Mouse (Mus musculus): ENCODE measurements at regions not wholly inside any gene's neighbourhood (a gene's known extent, or its start where the extent isn't known, plus 50 kb on each side); places are given as distances from the start of the nearest gene placed in this dataset.
A peak's percentile ranks its signal among the peaks of the same experiment; 100 is the strongest.

DNA sequence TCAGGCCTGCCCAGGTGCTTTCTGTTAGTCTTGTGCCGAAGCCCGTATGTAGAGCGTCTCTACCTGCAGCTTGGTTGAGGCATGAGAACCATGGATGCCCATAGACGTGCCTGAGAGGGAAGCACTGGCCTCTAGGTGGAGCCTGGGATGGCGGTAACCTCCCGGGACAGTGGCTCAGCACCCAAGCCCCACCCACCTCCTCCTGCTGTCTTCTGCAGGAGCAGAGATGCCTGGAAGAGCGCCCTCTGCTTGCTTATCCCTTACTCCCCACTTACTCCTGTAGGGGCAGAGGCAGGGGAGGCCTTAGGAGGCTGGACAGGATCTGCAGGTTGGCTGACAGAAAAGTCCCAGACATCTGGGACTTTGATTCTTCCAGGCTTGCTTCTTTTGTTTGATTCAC is 92.7 kb upstream of the Zc3h12a start:
- DNase-seq (ENCODE audit: low spot score in 2 of 2), result no peak
- intact Hi-C loops (cut with DNase I), result no loop called here

DNA sequence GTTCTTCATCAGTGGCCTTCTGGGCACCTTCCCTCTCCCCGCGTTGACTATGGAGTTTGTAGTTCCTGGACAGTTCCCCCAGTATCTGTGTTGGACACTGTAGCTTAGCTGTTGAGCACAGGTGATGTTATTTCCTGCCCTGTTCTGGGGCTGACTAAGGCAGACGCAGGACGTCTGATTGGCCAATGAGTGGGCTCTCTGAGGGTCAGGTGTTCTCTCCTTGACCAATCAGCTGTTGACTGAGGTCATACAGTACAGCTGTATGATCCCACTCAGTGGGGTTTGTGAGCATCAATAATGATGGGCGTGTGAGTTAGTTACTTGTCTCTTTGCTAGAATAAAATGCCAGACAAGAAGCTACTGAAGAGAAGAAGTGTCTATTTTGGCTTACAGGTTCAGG is 91.6 kb upstream of the Zc3h12a start:
- no peak for DNase-seq (ENCODE audit: low spot score in 2 of 2)
- intact Hi-C loops (cut with DNase I), result no loop called here

- DNase-seq (ENCODE audit: low spot score in 2 of 2), result no peak
- intact Hi-C loops (cut with DNase I), result no loop called here
These were observed 86.7 kb upstream of the Zc3h12a start for GRCm38 (mm10) chr4:125214306-125214705.

- DNase-seq (ENCODE audit: low spot score in 2 of 2), result no peak
- intact Hi-C loops (cut with DNase I), result no loop called here
These were observed 84.5 kb upstream of the Zc3h12a start for GRCm38 (mm10) chr4:125212176-125212530.

DNA sequence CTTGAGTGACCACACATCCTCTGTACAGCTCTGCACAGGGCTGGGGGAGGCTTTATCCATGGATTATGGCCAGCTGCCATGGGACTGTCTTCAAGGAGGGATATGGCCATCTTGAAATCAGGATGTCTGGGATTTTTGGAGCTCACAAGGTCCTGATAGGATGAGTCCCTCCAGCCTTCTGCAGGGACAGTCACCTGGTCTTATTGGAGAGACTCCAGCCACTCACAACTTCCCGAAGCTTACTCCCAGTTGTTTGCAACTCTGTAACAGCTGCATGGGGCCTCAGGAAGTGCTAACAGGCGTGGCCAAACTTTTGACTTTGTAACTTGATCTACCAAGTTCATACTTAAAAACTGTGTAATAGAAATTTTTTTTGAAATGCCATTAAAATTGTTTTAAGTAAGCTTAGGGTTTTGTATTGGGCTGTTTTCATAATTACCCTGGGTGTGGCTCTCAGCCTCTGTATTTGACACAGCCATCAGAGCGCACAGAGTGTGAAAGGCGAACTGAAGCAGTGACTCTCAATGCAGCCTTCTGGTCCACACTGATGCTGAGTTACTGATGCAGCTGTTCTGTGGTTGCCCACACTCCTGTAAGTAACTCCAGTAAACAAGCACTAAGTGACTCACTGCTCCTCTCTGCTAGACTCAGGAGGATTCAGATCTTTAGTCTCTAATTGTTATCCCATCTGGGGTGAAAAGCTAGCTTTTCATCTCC is 84.0 kb upstream of the Zc3h12a start:
- DNase-seq (ENCODE audit: low spot score in 2 of 2), result no peak
- intact Hi-C loops (cut with DNase I), result no loop called here

DNA sequence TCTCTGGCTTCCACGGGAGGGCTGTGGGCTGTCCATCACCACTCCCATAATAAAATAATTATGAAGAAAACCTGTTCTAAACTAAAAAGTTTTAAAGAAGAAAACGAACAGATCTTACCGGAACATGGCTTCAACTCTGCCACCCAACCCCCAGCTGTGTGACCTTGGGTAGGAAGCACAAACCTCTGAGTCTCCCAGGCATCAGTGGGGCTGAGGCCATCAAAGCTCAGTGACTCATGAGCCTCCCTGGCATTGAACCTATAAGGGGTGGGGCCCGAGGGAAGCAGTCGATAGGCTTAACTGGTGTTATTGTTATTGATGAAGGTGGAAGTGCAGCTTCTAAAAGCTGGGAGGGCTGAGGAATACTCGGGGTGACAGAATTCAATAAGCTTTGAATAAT is 83.1 kb upstream of the Zc3h12a start:
- intact Hi-C loops (cut with DNase I), result no loop called here
- DNase-seq (ENCODE audit: low spot score in 2 of 2), result no peak

- no peak for DNase-seq (ENCODE audit: low spot score in 2 of 2)
- intact Hi-C loops (cut with DNase I), result no loop called here
These were observed 80.7 kb upstream of the Zc3h12a start for GRCm38 (mm10) chr4:125208136-125208915.

DNA sequence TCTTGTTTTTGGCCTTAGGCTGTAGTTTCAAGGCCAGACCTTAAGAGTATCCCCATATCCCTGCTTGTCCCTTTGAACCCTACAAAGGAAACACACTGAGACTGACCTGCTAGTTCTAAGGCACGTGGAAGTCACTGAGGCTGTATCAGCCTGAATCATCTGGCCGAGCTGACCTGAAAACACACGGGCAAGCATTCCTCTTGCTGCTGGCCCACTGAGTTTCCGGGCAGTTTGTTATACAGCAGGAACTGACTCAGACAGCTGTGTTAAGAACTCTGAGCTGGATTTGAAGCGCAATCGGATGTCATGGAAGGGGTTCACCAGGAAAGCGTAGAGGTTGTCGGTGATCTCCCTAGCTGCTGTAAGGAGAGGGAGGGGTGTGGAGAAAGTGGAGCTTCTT is 75.9 kb upstream of the Zc3h12a start:
- intact Hi-C loops (cut with DNase I), result no loop called here
- DNase-seq (ENCODE audit: low spot score in 2 of 2), result no peak

- intact Hi-C loops (cut with DNase I), result no loop called here
- DNase-seq (ENCODE audit: low spot score in 2 of 2), result no peak
These were observed 74.1 kb upstream of the Zc3h12a start for GRCm38 (mm10) chr4:125201638-125202325.

DNA sequence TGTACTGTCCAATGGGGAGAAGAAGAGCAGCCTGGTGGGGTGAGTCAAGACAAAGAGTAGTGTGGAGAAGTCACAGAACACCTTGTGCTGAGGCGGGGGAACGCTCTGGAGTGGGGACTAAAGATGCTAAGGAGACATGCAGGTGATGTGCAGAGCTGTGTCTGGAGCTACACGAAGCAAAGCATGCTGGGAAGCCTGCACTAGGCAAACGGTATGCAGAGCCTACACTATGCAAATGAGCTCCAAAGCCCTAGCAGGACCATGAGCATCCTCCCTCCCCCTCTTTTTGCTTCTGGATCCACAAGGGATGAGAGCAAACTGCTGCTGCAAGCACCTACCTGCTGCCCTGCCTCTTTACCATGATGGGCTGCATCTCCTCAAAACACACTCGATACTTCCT is 73.1 kb upstream of the Zc3h12a start:
- DNase-seq (ENCODE audit: low spot score in 2 of 2), result peak in 1 of 2 experiments; percentile 62
- intact Hi-C loops (cut with DNase I), result no loop called here

DNA sequence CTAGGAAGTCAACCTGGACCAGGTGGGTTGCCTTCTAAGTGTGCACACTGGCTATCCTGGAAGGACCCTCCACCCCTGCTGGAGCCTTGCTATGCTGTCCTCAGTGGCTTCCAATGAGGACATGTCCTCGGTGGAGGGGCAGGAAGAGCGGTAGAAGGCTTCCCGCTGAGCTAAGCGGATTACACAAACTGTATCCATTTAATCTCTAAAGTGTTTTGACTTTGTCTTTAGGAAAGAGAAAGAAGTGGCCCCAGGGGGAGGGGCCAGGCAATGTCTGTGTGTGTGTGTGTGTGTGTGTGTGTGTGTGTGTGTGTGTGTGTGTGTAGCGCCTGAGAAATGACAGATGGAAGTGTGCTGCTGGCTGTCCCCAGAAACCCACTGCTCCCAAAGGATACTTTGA is 71.6 kb upstream of the Zc3h12a start:
- intact Hi-C loops (cut with DNase I), result no loop called here
- no peak for DNase-seq (ENCODE audit: low spot score in 2 of 2)

- no peak for DNase-seq (ENCODE audit: low spot score in 2 of 2)
- intact Hi-C loops (cut with DNase I), result no loop called here
These were observed 68.3 kb upstream of the Zc3h12a start for GRCm38 (mm10) chr4:125195901-125196435.

DNA sequence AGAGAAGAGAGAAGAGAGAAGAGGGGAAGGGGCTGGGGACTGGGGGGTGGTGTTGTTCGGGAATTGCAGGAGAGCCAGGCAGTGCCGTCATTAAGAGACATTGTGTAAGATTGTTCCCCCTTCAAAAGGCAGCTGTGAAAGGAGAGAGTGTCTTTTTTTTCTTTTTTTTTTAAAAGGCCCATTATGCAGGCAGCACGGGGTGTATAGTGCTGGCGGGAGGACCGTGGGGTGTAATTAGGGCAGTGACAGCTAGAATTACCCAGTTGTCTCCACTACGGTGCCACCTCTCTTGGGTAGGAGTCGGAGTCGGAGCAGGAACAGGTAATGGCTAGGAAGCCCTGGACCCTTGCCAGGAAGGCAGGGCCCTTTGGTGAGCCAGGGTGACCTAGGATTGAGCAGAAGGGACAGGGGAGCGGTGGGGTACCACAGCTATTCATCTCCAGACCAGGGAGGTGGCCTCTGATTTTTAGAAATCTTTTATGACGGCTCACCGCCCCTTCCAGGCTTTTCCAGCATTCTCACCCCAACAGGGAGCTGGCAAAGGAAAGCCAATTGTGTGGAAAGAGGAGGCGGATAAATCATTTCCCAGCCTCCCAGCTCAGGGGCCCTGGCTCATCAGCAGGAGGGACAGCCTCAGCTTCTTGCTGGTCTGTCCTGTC is 67.2 kb upstream of the Zc3h12a start:
- intact Hi-C loops (cut with DNase I), result no loop called here
- peak in 1 of 2 experiments; percentile 46 for DNase-seq (ENCODE audit: low spot score in 2 of 2)

DNA sequence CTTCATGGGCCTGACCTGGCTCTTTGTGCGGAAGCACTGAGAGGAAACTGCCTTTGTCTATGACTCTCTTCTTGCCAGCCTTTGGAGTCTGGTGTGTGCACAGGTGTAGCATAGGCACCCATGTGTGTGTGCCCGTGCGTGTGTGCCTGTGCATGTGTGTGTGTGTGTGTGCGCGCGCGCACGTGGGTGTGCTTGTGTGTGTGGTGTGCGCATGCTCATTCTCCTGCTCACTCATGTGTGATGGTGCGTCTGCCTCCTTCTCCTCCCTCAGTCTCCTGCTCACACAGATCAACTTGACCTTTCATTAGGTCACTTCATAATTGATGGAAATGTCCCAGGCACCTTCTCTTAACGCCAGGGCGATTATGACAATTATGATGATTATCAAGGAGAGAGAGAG is 66.7 kb upstream of the Zc3h12a start:
- intact Hi-C loops (cut with DNase I), result no loop called here
- DNase-seq (ENCODE audit: low spot score in 2 of 2), result no peak

DNA sequence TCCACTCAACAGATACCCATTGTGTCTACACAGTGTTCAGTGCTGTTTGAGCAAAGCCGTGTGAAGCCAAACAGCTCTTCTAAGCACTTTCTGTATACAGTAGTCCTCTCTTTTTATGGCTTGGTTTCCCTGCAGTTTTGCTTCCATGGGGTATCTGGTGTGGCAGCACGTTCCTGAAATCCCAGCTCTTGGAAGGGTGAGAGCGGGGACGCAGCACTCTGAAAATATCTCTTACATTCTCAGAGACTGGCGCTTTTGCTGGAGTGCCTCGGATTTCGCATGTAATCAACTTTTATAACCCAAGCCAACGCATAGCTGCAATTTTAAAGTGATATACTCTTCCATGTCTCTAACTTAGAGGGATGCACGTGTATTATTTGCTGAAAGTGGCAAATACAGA is 64.0 kb upstream of the Zc3h12a start:
- DNase-seq (ENCODE audit: low spot score in 2 of 2), result peak; percentile 24 to 82
- intact Hi-C loops (cut with DNase I), result no loop called here

GRCm38 (mm10) chr4:125191010-125191409 is 63.4 kb upstream of the Zc3h12a start:
- peak; percentile 70 to 93 for DNase-seq (ENCODE audit: low spot score in 2 of 2)
- intact Hi-C loops (cut with DNase I), result no loop called here

- no peak for DNase-seq (ENCODE audit: low spot score in 2 of 2)
- intact Hi-C loops (cut with DNase I), result no loop called here
These were observed 62.3 kb upstream of the Zc3h12a start for GRCm38 (mm10) chr4:125189971-125190370.

GRCm38 (mm10) chr4:125186246-125186645 is 58.6 kb upstream of the Zc3h12a start:
- intact Hi-C loops (cut with DNase I), result no loop called here
- DNase-seq (ENCODE audit: low spot score in 2 of 2), result no peak

DNA sequence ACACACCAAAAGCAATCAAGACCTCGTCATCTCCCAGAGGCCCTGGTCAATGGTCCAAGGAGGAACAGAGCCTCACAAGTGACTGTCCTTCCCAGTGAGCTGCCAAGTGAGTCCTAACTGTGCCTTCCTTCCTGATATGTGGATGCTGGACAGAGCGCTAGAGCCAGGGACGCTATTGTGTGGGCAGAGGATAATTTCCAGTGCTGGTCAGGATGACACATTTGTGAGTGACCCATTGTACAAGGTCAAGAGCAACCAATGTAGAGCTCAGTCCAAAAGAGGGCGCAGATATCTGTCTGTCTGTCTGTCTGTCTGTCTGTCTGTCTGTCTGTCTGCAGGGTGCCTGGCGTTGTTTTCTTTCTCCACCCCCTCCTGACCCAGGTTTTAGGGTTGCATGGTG is 57.4 kb upstream of the Zc3h12a start:
- DNase-seq (ENCODE audit: low spot score in 2 of 2), result no peak
- intact Hi-C loops (cut with DNase I), result no loop called here

- intact Hi-C loops (cut with DNase I), result no loop called here
These were observed 53.3 kb upstream of the Zc3h12a start for GRCm38 (mm10) chr4:125180947-125181346.

More at GRCm38 (mm10) chr4:125180947-125181346, 53.3 kb upstream of the Zc3h12a start:
- no peak for DNase-seq (ENCODE audit: low spot score in 2 of 2)
